Mouse (Mus musculus) CD8-positive naive resting alpha-beta T cell, adult 2 months (primary cell): ENCODE results near the gene Mcam.

ENCODE experiments used
- DNase-seq, 2 experiments: peaks; one replicate each; pipeline ENCODE4 v3.0.0; 2022; ENCODE audit warnings: low read depth in 2 of 2, low spot score in 2 of 2

The Mcam gene

DNA sequence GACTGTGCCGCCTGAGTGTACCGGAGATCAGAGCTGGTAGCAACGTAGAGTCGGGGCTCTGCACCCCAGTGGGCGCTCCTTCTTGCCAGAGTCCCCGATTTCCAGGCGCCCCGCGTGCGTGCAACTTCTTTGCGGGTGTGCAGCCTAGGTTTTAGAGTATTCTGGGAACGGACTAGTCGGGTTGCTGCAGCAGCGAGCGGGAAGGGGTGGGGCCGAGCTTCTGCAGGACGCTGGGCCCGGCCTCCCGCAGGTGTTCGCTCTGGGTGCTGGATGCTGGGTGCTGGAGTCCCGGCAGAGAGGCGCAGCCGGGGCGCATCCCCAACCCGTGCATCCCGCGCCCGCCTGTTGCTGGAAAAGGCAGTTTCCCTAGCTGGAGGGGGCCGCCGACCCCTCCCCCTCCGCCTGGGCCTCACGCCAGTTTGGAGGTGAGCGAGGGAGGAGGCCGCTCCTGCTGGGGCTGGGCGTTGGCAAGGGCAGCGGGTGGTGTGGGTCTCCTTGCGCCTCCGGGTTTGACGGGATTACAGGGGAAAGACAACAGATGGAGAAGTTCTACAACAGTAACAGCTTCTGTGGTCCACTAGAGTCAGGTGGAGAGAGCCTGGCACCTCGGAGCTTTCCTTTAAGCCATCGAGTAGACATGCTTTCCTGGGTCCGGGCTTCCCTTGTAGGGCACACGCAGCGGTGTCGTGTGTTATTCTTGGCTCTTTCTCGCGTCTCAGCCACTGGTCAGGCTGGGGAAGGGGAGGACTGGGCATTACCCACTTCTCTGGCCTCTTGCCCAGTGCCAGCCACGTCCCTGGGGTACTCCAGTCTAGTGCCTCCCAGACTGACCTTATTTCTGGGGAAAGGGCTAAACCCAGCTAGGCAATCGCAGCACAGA lies 822 bp downstream of the Mcam start:
- DNase-seq: peak in 1 of 2 experiments; percentile 27

DNA sequence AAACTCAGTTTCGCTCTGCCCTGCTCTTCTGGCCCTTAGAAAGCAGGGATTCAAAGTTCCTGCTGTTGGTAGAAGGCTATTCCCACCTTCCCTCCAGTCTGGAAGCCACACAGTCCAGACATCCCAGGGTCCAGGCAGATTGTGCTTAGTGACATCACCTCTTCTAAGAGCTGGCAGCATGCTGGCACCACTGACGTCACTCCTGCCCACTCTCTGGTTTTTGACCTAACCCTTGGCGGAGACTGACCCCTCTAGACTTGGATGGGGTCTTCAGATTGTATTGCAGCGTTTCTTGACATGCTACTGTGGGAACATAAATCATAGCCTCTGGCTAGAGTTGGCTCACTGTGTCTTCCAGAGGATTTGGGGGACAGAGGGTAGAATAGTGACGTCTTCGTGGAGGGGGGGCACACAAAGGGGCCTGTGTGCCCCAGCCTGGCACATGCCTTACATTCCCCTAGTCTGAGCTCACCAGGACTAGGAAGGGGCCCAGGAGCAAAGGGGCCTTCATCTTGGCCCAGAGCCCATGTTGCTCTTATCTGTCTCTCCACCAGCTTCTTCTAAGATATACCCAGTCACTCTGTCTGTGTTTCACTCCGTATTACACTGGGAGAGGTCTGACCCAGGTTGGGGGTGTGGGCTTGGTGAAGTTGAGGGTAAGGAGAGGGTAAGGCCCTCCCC lies 1.6 kb downstream of the Mcam start:
- DNase-seq: no peak

DNA sequence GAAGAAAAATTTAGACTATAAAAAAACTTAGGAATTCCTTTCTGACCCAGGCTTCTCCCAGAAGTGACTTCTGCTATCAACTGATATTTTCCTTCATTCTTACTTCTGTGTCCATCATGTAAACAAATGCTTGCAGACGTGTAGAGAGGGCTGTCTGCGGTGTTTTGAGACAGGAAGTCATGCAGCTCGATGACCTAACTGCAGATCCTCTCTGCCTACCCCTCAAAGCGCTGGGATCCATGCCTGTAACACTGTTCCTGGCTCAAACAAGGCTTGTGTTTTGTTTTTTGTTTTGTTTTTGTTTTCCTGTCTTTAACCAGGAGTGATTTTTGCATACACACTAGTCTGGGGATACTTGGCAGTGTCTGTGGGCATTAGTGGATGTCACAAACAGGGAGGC lies 3.6 kb downstream of the Mcam start:
- no peak for DNase-seq

DNA sequence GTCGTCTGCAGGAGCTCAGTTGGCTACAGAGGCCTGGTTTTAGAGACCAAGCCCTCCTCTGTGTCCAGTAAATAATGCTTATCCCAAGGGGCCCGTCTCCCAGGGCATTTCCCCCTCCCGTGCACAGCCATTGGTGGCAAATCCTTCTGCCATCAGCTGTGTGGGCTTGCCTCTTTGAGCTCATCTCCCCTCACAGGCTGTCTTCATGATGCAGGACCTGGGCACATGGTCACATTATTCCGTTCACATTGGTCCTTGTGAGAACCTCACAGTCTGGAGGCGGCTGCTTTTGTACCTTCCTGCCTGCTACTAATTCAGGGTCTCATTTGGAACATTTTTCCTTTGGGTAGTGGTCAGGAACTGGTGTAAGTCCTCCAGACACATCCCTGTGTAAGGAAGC lies 7.7 kb downstream of the Mcam start:
- no peak for DNase-seq

DNA sequence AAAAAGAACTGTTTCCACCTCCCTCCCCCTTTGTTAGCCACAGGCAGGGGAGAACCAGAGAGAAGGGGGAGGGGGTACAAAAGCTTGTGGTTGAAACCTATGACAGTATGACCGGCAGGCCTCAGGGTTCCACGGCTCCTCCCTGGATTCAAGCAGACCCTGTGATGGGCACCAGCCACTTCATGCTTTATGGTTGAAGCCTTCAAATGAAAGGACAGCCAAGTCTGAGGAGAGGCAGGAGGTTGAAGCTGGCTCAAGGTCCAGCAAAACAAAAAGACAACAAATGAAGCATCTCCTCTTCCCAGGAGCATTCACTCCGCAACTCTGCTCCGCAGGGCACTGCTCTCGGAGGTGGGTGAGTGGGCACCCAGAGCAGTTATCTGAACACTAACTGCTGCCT lies 9.2 kb downstream of the Mcam start:
- no peak for DNase-seq

DNA sequence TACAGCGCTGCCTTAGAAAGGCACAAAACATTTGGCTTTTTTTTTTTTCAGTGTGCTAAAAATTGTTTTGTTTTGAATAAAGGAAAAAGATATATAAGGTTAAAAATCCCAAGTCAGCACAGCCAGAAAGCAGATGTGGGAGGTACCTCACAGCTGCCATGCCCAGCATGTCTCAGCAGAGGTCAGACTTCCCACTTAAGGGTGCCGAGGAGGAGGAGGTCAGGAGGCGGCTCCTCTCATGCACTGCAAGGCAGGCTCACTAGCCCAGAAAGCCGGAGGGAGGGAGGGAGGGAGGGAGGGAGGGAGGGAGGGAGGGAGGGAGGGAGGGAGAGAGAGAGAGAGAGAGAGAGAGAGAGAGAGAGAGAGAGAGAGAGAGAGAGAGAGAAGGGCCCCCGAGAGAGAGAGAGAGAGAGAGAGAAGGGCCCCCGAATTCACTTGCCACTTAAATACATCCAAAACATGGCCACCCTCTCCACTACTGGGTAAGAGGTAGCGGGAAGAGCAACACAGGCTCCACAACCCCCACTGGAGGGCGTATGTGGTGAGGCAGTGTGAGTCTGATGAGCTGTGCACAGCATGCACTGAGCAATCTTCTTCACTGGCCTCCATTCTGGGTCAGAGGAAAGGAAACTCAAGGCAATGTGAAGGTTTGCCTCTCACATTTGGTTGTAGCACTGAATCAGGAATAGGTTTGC lies 9.9 kb downstream of the Mcam start:
- no peak for DNase-seq

DNA sequence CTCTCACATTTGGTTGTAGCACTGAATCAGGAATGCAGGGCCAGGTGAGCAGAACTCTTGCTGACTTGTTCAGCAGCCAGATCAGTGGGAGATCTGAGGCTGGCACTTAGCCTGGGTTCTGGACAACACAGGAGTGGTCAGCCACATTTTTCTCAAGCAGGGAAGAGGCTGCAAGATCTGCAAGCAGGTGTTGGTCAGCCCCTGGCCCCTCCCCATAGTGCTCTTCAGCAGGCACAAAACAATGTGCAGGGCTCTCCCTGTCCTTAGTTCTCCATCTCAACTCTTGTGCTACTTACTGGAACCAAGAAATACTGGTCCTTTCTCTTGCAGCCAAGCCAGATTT lies 10.4 kb downstream of the Mcam start:
- no peak for DNase-seq

DNA sequence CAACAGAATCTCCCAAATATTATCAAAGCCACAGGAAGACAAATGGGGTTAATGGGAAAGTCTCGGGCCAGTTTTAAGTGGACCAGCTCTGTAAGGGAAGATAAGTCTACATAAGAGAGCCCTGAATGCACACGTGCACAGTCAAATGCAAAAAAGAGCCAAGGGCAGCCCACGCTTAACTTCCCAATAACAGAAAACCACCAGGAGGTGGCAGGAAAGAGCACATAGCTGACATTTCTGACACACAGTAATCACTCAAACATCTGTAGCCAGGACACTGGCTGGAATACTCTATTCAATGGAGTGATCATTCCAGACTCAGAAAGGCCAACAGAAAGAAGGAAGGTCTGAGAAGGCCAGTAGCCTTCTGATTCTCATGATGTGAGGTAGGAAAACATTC lies 13.0 kb downstream of the Mcam start:
- DNase-seq: no peak

DNA sequence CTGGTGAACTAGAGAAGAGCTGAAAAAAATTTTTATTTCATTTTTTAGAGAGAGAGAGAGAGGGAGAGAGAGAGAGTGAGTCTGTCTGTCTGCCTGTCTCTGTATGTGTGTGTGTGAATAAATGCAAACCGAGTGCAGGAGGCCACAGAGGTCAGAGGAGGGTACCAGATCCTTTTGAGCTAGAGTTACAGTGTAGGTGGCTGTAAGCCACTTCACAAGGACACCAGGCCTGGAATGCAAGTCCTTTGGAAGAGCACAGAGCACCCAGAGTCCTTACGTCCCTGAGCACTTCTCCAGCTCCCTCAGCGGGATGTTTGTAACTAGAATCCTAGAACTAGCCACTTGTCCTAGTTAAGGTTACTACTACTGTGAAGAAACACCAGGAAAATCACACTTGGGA lies 25.6 kb downstream of the Mcam start:
- DNase-seq: no peak

DNA sequence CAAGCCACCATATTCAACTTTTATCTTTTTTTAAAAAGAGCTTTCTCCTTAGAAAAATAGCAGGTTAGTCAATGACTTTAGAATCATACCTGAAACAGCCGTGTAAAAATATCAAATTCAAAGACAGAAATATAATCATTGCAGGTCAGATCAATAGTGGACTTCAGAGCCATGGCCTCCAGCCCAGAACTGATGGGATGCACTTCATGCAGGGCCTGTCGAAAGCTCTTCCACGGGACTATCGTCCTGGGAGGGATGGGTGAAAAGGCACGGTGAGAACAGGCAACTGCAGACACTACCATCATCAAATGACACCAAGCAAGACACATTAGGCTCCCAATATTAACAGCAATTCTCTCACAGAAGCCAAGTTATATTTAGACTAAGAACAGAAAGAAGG lies 34.7 kb downstream of the Mcam start:
- DNase-seq: no peak

DNA sequence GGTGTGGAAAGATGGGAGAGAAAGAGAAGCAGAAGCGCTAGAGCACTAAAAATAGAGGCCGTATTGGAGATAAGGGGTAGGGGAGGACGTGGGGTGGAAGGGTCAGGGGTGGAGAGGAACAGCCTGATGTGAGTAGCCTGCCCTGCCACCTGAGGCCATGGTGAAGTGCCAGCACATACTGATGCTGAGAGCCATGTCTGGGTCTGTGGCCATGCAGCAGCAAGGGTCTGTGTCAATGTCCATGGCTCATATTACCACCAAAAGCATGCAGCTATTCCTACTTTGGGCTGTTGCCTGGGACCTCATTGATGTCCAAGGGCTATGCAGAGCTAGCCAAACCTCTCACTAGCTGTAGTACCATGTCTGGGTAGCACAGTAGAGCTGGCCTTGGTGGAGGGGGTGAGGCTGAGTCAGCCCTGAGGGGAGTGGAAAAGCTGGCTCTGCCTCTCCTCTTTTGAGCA lies 36.5 kb downstream of the Mcam start:
- DNase-seq: no peak

DNA sequence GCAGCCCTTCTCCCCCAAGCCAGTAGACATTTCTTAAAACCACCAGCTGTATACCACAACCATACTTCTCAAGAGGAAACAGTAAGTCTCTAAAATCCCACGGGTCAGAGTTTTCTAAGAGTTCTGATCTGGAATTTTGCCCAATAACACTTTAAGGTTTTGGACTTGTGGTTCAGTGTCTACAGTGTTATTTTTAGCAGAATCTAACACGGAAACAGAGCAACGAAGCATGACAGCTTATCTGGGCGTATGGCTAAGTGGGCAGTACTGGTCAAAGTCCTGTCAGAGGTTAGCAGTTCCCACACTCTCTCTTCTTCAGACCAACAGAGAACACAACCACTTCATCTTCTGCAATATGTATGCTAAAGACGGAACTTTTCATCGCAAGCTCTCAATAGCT lies 41.3 kb downstream of the Mcam start:
- no peak for DNase-seq

DNA sequence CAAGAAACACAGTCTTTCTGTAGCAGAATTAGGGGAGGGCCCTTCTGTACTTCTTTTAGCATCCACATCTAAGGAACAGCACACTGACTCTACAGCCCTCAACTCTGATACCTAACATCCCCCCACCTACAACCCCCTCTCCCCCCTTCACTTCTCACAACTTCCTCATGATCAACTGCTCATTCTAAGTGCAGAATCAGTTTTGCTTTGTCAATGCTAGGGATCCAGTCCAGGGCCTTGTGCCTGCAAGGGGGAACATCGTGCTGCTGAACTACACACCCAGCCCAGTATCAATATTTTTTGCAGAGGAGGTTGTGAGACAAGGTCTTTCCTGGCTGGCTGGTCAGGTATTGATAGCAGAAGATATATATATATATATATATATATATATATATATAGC lies 41.7 kb downstream of the Mcam start:
- no peak for DNase-seq

DNA sequence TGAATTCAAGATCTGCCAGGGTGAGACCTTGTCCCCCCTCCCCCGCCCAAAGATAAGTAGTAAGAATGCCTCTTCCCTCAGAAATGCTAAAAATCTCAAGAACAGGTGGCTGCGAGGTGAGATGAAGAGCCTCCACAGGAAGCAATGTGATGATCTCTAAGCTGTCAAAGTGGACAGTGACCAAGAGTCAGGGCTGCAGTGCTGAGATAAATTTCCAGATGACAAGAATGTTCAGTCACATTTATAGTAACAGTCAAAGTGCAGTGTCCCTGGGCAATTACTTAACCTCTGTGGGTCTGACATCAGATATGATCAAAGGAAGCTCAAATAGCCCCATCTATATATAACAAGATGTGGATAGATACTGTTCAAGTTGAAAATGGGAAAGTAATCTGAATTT lies 43.1 kb downstream of the Mcam start:
- no peak for DNase-seq

DNA sequence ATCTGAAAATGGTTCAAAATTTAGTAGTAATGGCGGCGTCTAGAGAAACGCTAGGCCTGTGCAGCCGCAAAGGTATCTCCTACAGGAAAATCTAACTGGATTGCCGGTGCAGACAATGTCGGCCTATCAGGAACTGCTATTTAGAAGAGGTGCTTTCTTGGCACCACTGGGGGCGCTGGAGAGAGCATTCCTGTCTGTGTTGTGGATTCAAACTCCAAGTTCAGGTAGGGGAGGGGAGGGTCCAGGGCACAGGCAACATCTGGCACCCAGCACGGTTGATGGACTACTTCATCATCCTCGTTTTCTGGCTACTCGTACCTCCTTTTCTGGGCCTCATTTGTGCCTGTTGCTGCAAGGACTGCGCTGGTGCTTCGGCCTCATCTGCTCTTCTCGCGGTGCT lies 44.1 kb downstream of the Mcam start:
- DNase-seq: peak in 1 of 2 experiments; percentile 16

DNA sequence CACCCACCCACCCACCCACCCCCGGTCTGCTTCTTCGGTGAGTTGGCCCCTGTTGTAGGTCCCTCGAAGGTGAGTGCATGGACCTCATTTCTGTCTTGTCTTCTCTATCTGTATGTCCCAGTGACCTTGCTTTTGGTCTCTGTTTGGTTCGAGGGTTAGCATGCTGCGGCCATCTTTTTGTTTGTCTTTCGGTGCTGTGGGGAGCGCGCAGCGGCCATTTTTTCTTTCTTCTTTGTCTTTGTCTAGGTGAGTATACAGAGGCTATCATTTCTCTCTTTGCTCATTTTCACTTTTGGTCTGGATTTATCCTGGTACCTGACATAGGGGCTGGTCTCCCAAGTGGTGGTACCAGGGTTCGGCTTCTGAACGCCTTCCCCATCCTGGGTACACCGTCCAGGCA lies 44.5 kb downstream of the Mcam start:
- DNase-seq: no peak

DNA sequence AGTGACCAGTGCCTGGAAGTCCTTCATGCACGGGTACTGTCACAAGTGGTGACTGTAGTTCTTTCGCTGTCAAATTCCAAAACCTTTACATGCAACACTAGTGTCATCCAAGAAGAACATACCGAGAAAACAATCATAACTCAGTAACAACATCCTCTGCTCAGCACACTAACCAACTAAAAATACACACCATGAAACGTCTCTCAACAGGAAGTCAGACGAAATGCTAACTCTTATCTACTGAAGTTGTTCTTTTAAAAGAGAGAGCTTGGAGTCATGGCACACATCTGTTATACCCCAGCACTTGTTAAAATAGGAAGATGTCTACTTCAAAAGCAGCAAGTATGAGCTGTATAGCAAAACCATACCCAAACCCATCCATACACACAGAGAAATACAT lies 47.3 kb downstream of the Mcam start:
- no peak for DNase-seq

DNA sequence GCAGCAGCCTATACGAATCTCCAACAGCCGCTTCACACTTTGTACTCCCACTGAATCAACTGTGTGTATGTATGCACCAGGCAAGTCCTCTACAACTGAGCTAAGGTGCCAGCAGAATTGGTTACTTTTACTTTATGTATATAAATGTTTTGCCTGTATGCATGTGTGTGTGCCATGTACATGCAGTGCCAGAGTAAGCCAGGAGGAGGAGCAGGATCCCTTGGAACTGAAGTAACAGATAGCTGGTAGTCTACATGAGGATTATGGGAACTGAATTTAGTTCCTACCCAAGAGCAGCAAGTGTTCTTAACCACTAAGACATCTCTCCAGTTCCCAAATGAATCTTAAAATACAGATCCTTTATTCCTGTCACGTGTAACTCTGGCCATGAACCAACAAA lies 48.0 kb downstream of the Mcam start:
- peak; percentile 25 to 60 for DNase-seq

DNA sequence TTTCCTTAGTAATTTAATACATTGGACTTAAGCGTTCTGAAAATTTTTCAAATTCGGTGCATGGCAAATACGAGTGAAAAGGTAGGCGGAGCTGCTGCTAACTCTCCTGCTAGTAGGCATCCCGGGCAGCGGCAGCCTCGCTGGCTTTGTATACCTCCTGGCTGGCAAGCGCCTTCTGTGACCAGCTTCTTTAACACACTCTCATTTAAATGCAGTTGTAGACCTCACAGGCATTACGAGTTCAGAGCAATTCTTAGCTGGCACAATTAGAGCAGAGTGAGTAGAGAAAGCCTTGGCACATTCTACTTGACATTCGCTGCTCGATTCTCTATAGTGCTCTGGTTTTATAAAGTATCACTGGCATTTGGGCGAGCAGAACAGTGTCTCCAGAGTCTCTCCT lies 54.0 kb downstream of the Mcam start:
- no peak for DNase-seq

DNA sequence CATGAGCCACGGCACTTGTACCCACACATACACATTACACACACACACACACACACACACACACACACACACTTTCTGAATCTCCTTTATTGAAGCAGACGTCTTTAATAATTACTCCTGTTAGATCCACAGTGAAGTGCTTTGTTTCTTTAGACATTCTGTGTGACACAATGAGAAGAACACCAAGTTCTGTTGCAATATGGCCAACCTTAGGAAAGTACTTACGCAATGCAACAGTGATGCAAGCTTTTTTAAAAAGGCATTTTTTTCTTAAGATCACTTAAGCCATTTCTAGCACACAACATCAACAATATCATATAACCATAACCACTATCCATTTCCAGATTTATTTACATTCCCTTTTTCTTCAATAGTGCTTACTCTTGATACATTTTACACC lies 56.9 kb downstream of the Mcam start:
- DNase-seq: no peak

DNA sequence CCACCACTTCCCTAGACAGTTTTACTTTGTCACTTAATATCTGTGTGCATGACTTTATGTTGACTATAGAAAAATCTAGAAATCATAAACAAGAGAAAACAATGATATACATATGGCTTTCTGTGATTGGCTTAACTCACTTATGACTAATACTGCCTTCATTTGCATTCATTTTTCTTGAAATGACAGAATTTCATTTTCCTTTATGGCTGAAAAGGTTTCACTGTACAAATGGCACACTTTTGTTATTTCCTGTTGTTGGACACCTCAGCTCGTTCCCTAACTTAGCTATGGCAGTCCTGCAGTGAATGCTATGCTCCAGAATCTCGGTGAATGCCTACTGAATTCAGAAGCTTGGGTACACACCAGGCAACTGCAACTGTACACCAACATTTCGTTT lies 58.0 kb downstream of the Mcam start:
- no peak for DNase-seq
